Mouse (Mus musculus): ENCODE results near the gene Larp6.

Gene Larp6

GRCm38 (mm10) chr9:60712771-60713541, at the start of gene Larp6:
Larp6 (plus strand) TSS chr9:60712989.
- DNase-seq (ENCODE audit: low spot score), result no peak

GRCm38 (mm10) chr9:60664385-60664784, 48.4 kb upstream of the Larp6 start:
- no peak for DNase-seq (ENCODE audit: low spot score)

DNA sequence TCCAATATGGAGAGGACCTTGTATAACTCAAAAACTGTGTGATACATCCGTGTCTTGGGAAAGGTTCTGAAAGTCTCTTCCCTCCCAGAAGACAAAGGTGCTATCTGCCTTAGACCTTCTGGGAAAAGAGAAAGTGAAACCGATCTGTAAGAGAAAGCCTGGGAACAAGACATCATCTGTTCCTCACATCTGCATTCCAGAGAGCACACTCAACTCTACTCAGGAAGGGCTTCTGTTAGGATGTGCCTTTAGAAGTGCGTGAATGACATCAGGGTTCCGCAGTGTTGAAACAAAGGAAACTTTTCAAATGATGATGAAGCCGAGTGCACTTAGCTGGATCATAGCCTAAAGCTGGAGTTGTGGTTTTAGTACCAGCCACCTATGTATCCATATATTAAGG, 47.9 kb upstream of the Larp6 start:
- DNase-seq (ENCODE audit: low spot score), result no peak

DNA sequence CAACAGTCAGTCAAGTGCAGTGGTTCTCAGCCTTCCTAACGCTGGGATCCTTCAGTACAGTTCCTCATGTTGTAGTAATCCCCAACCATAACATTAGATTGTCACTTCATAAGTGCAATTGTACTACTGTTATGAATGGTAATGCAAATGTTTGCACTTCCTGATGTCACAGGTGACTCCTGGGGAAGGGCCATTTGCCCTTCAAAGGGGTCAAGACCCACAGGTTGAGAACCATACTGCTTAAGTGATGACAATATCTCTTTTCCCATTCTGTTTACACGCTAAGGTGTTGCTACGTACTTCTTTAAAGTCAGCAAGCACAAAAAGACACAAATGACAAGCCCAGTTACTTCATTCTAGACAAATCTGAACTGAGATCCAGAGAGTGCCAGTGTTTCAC, 47.3 kb upstream of the Larp6 start:
- DNase-seq (ENCODE audit: low spot score), result no peak

DNA sequence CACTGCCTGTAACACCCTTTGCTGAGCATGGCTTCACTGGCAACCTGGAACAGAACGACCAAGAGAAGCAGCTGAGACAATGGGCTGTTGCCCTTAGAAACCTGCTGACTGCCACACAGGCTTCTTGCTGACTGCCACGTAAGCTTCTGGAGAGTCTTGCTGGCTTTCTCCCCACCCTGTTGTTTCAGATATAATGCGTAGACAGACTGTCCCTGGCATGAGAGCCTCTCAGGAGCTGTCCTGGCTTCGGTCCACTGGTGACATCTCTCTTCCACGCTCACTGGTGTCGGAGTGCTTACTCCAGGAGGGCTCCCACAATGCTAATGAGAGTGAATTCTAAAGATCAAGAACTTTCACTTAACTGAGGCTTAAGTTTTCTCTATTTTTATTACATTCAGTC, 43.9 kb upstream of the Larp6 start:
- DNase-seq (ENCODE audit: low spot score), result no peak

DNA sequence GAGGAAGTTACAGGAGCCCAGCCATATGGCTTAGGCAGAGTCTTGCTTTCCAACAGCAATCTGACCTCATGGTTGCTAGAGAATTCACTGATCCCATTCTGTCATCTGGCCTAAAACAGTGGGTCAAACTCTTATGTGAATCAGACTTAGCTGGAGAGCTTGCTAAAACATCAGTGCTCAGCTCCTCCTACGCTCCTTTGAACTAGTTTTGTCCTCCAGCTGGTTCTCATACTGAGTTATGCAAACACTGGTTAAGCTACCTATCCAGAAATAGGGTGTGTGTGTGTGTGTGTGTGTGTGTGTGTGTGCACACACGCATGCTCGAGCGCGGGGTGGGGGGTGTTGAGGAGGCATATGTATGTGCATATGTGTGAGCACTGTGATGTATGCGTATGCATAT, 40.2 kb upstream of the Larp6 start:
- DNase-seq (ENCODE audit: low spot score), result no peak

DNA sequence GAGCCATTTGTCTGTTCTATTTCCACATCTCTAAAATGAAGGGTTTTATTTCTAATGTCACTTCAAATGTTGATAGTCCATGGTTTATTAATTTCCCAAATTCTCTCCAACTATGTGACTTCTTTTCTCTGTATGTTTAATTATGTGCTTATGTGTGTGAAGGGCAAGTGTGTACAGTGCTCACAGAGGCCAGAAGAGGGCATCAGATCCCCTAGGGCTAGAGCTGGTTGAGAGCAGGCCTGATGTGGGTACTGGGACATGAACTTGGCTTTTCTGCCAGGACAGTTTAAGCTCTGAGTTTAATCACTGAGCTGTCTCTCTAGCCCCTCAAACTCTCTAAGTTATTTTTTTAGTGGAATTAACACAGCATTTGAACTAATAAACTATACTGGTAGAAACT, 38.0 kb upstream of the Larp6 start:
- no peak for DNase-seq (ENCODE audit: low spot score)

DNA sequence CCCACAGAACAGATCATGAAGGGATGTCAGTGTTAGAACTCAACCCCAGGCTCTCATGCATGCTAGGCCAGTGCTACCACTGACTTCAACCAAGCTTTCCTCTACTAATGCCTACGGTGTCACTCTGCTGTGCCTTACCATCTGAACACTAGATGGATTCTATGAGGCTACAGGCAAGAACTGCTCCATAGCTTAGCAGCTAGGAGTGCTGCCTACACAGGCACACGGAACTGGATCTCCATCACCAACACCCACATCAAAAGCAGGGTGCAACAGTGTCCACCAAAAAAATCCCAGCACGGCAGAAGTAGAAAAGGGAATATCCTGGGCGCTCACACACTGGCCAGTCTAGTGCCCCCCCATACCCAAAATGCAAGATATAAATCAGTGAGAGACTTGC, 36.4 kb upstream of the Larp6 start:
- DNase-seq (ENCODE audit: low spot score), result no peak

GRCm38 (mm10) chr9:60678913-60679312, 33.9 kb upstream of the Larp6 start:
- no peak for DNase-seq (ENCODE audit: low spot score)

- DNase-seq (ENCODE audit: low spot score), result no peak
Observed at GRCm38 (mm10) chr9:60681005-60681404, 31.8 kb upstream of the Larp6 start.

DNA sequence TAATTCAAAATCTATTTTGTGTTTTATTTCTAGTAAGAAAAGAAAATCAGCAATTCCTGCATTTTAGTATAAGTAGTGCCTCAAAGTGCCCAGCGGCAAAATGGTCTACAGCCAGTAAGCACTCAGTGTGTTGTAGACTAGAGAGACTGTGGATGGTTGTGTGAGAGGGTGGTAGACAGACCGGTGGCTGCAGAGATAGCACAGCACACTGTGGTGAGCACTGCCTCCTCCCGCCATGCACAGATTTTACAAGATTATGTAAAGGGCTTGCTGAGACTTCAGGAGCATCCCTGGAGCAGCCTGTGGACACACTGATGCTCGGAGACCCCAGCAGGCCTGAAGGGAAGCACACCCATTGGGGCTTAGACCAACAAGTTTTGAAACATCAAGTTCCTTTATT, 30.0 kb upstream of the Larp6 start:
- no peak for DNase-seq (ENCODE audit: low spot score)

- DNase-seq (ENCODE audit: low spot score), result no peak
Observed at GRCm38 (mm10) chr9:60687415-60687814, 25.4 kb upstream of the Larp6 start.

GRCm38 (mm10) chr9:60687891-60688324, 24.9 kb upstream of the Larp6 start, which contains the start of gene Lrrc49:
Lrrc49 (minus strand) TSS chr9:60688158.
- peak; percentile 55 for DNase-seq (ENCODE audit: low spot score)

- no peak for DNase-seq (ENCODE audit: low spot score)
Observed at GRCm38 (mm10) chr9:60692624-60693023, 20.2 kb upstream of the Larp6 start.

- DNase-seq (ENCODE audit: low spot score), result no peak
Observed at GRCm38 (mm10) chr9:60693986-60694385, 18.8 kb upstream of the Larp6 start.

- no peak for DNase-seq (ENCODE audit: low spot score)
Observed at GRCm38 (mm10) chr9:60696271-60696985, 16.4 kb upstream of the Larp6 start.

DNA sequence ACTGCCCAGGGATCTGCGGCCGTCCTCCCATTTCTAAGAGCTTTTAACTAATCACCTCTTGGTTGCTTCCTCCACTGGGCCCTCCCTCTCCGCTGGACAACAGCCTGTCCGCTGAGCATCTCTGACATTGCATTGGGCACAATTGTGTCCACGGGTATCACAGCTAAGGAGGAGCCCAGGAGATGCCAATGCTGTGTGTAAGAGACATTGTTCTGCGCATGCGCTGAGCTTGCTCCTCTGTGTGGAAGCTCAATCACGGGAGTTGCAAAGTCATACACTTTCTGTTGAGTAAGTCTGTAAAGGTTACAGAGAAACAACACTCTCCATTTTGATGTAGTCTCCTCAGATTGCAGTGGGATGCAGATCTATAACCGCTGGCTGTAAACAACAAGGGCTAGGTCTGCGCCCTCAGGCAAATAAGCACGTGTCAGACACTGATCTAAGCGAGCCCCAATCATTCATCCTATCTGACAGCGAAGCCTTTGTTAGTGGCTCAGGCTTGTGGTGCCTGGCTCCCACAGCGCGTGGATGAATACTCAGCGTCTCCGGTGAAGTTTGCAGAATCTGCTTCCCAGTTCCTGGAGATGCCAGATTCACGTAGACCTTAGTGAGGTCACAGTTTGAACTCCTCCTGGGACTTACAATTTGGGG, 13.1 kb upstream of the Larp6 start:
- DNase-seq (ENCODE audit: low spot score), result no peak

- DNase-seq (ENCODE audit: low spot score), result no peak
Observed at GRCm38 (mm10) chr9:60707594-60707993, 5.2 kb upstream of the Larp6 start.

DNA sequence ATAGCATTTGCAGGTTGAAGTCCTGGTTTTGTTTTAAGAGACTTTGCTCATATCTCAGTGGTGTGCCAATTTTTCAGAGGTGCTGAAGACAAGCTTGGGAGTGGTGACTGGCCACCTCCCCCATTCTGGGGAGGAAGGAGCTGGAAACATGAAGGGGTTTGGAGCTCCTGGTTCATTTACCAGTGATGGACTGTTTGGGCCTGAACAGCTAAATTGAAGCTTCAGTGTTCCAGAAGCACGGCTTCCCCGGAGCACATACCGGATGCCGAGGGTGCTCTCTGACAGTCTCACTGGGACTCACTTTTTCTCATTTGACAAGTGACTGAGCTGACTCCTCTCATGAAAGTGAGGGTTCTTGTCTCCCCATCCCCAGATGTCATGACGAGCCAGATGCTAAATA, 4.2 kb upstream of the Larp6 start:
- DNase-seq (ENCODE audit: low spot score), result no peak

GRCm38 (mm10) chr9:60709721-60710120, 3.1 kb upstream of the Larp6 start:
- DNase-seq (ENCODE audit: low spot score), result no peak

DNA sequence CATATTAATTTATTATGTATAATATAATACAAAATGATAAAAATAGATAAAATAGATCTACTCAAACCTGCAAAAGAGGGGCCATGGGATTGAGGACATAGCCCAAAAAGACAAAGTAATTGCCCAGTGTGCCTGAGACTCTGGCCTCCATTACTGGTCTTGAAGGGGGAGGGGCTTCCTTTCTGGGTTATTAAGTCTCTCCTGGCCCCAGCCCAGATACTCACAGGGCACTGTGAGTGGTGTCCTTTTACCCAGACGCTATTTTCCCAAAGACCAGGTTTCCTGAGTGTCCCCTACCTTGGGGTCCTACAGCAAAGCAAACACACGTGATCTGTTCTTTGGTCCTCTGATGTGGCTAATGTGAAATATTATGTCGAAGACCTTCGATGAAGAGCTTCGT, 778 bp upstream of the Larp6 start:
- no peak for DNase-seq (ENCODE audit: low spot score)

DNA sequence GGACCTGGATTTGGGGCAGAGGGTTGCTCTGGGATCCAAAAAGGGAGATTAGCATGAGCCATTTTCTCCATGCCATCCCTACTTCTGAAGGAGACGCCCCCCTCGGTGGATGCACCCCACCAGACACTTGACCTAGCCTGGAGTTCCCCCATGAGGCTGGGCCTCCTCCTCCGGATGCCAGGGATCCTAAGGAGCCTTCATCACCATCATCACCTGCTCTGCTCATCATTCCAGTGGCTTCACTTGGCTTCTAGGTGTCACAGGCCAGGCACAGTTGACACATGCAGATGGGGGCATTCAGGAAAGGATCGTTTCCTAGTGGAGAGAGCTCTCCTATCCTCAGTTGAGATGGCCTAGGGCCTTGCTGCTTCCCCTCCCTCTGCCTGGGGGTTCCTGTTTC, 827 bp downstream of the Larp6 start:
- no peak for DNase-seq (ENCODE audit: low spot score)

GRCm38 (mm10) chr9:60714191-60714590, 1.4 kb downstream of the Larp6 start:
- DNase-seq (ENCODE audit: low spot score), result no peak

Data from T-cell, adult 2 months (primary cell).